Mouse (Mus musculus) gastrocnemius, postnatal 36 days (tissue): ENCODE results near the gene Hnrnpa3. TPM values are rescaled to one million over a fixed set of nuclear protein-coding genes. Genes with fewer than 3 reads are reported as not detected.

Experiments used
- DNase-seq, 2 experiments: peaks; one replicate each; pipeline ENCODE4 v3.0.0; 2022
- intact Hi-C: fragments of 180-260 bp; cut with DNase I; formaldehyde crosslinking; loops from one replicate; pipeline ENCODE4 v1.15.1; 2025
- microRNA-seq, 2 experiments: library from miRNA; unstranded; fragments of <30 nt; microRNA quantifications; one replicate each; pipeline ENCODE4 v1.2.0; 2021
- total RNA-seq, 2 experiments: library from RNA; stranded (reverse); gene quantifications; 2 replicates each; pipeline ENCODE4 v1.2.3; 2021

Gene Hnrnpa3
- total RNA-seq, 2 experiments from 2014 or later: 96.6 to 134 TPM

DNA sequence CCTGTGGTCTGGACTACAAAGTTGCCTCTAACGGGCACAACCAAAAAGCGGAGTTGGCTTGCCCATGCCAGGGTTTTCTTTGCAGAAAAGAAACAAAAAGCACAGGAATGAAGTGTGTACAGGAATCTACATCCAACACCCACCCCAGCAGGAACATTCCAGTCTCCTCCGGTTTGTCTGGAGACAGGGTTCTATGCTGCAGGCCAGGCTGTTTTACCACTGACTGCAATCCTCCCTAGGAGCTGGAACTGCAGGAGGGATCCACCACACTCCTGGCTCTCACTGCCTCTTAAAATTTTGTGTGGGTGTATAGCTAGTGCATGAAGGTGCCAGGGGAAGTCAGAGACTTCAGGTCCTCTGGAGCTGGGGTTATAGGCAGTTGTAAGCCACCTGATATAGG, 39.8 kb downstream of the Hnrnpa3 start:
- intact Hi-C loops: no loop called here
- no peak for DNase-seq

DNA sequence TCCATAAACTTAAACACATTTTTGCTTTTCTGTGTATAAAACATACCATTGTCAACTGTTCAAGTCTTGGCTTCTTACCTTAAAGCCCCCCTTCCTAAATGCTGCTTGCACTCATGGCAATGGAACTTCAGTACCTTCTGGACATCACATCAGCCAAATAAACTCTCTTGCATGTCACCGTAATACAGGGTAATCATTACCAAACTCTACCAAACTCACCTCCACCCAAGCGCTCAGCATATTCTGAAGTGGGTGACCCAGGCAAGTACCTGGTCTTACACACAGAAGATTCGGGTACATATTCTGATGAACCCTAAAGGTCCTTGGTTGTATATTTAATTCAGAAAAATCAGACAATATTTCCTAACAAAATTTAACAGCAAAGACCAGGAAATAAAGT, 41.5 kb downstream of the Hnrnpa3 start:
- intact Hi-C loops: no loop called here
- no peak for DNase-seq

DNA sequence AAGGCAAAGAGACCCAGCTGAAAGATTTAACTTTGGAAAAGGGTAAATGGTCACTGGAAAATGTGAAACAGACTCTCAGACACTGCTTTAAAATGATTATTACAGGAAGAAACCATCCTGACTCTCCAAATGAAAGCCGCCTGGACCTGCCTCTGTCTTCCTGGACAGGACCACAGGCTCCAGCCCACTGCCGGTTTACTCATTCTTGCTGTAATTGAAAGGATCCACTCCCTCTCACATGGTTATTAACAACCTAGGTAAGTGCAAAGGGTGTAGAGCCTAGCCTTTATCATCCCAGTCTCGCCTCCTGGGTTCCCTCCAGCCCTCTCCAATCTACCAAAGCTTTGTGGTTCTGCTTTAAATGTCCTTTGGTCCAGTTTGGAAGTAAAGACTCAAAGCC, 42.1 kb downstream of the Hnrnpa3 start:
- no peak for DNase-seq
- intact Hi-C loops: no loop called here

DNA sequence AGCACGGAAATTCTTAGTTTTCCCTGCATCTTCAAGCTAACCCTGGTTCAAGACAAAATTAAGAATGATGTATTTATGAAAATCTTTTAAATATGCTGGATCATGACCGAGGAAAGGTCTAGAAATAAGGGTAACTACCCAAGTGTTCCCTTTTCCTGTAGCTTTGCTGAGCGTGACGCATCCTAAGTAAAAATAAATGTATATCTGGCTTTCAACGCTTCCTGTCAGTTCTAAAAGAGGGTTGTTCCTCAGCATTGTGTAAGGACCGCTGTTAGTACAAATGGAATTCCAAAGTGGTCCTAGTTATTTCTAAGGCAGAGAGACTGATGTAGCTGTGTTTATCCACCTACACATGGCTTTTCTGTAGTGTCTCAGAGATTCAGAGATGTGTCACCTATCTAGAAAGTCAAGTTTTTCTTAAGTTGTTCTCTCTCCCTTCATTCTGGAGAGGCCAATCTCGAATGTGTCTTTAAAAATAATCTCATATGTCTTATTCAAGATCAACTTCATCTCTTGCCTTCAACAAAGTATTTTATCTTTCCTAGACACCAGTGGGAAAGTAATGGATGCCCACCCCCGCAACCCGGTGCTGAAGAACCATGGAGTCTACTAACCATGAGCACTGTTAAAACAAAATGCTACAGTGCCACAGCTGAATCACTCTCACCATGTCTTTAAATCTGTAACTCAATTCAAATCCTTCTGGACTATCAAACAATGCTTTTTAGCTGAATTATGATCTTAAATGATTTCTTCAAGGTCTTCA, 42.9 kb downstream of the Hnrnpa3 start:
- intact Hi-C loops: loop anchor here (2.0 kb wide), 1 partner anchor 17 kb away; no protein-coding TSS in a partner anchor

DNA sequence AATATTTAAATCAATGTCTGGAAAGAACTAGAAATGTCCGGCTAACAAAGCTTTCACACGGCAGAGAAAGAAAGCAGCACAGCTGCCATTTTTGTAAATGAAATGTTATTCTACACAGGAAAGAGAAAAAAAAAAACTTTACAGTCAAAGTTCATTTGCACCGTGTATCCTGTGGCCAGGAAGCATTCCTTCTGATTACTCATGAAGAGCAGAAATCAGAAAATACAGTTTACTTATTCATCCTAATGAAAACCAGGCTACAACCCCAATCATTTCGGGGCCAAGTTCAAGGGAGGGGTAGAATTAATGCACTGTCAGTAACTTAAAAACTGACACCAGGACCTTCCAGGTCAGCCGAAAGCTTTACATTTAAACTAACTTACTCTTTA, 43.5 kb downstream of the Hnrnpa3 start:
- DNase-seq: no peak
- intact Hi-C loops: loop anchor here (2.0 kb wide), 1 partner anchor 18 kb away; no protein-coding TSS in a partner anchor

More for the DNA sequence above, 42.9 kb downstream of the Hnrnpa3 start:
- no peak for DNase-seq

DNA sequence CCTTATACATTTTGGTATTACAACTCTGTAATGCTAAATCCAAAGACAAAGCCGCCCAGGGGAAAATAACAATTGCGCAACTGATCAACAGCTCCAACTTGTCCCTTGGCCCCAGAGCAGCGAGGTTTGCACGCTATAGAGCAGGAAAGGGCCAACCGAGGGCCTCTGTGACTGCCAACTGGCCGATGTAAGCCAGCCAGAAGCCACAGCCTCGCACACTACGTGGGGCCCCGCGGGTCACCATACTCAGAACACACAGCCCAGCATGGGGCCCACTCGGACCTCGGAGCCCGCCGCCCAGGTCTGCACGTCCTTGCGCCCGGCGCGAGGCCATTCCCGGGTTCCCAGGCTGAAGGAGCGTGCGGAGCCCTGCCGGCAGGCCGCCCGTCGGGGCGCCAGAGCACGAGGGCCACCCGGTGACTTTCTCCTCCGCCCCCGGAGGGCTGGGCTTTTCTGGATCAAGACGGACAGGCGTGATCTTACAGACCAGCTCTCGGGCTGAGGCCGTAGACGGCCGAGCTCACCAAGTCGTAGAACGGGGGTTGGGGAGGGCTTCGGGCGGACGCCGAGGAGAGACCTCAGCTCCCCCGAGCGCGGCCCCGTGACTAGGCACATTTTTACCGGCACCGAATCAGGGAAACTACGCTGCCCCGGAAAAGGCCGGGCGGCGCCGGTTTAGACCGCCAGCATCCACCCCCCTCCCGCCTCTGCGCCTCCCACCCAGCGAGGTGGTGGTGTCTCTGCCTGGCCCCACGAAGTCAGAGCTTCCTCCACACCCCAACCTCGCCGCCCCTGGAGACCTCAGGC, 44.5 kb downstream of the Hnrnpa3 start:
- peak; percentile 90 to 92 for DNase-seq
- intact Hi-C loops: loop anchor here (1.0 to 2.0 kb wide), 2 partner anchors 19 to 44 kb away; partner anchors contain the start of gene Hnrnpa3

DNA sequence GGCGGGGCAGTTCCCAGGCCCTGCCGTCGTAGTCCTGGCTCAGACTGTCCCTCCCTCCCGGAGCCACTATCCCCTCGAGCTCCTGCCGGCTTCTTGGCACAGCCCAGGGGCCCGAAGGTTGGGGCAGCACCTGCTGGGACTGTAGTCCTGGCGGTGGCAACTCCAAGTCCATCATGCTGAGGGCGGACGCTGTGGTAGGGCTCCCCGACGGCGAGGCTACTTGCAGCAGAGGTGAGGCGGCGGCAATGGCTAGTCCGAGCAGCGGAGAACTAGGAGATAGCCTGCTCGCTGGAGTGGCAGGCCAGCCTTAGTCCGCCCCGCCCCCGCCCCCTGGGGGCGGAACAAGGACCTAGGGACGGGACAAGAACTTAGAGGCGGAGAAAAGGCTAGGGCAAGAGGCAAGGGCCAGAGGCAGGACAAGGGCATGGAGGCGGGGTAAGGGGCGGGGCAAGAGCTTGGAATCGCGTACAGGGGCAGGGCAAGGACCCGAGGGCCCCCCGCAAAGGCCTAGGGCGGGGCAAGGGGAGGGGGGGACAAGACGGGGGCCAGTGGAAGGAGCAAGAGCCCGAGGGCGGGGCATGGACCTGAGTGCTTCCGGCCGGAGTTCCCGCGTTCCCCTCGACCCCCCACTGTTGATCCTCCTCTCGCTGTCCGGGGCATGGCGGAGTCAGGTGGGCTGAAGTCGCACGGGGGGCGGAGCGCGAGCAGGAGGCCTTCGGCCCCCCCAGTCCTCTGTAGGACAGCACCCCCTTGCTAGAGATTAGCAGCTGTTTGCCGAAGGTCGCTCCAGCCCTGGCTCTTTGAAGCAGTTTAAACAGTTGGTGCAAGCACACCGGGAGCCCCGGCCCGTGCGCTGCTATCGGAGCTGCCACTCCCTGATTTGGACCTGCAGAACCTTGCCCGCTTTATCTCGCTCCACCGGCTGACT, 45.4 kb downstream of the Hnrnpa3 start, which contains the start of gene Nfe2l2:
Gene Nfe2l2 (minus strand): TSS at position 408 of the 928 bp plus-strand sequence.
- DNase-seq: peak; percentile 99 to 100
- intact Hi-C loops: loop anchor here (1.0 kb wide), 1 partner anchor 45 kb away; the partner anchor contains the start of gene Hnrnpa3

DNA sequence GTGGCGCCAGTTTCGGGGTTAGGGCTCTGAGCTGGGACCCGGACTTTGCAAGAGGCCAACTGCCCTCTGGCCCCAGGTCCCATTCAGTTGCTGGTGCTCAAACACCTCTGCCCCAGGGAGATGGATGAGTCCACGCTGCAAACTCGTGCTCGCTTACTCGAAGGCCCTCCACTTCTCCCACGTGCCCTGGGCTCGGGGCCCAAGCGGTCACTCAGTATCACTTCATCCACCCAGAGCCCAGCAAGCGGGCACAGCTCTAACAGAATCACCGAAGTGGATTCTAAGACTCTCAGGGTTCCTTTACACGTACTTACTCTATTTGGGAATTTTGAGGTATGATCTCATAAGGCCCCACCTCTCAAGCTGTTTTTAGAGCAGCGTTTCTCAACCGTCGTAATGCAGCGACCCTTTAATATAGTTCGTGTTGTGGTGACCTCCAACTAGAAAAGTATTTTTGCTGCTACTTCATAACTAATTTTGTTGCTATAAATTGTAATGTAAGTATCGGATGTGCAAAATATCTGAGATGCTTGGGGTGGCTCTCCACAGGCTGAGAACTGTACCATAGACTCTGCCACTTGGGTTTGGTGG, 46.2 kb downstream of the Hnrnpa3 start:
- peak in 1 of 2 experiments; percentile 46 for DNase-seq
- intact Hi-C loops: no loop called here

DNA sequence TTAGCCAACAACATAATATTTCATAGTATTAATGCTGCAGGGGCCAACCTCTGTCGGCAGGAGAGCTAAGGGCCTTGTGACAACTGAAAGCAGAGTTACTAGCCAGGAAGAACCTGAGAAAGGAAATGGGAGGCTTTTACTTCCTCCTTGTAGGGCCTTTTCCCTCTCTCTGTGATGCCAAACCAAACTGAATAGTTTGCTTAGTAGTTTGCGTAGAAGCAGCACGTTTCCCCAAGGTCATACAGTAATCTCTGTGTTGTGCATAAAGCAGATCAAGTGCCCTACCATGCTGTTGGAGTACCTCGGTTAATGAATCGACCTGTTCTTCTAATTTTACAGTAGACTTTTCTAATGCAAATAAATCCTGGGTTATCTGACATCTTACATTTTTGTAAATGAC, 47.4 kb downstream of the Hnrnpa3 start:
- intact Hi-C loops: loop anchor here (2.0 kb wide), 1 partner anchor 70 kb away; no protein-coding TSS in a partner anchor
- DNase-seq: no peak

DNA sequence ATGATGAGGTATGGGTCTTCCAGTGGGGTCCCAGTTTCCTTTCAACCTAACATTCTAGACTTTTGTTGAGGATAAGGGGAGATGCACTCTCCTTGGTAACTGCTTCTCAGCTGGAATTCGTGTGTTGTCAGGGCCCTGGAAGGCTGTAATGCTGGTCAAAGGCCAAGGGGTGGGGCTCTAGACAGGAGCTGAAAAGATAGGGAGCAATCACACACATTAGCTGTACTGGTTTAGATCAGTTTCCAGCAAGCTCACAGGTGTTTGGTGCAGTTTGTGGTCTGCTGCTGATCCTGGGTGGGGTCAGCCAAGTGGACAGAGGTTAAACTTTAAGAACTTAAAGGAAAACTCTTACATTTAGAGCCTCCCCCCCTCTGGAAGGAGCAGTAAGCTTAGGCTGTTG, 48.4 kb downstream of the Hnrnpa3 start:
- no peak for DNase-seq
- intact Hi-C loops: loop anchor here (2.0 kb wide), 1 partner anchor 69 kb away; no protein-coding TSS in a partner anchor

DNA sequence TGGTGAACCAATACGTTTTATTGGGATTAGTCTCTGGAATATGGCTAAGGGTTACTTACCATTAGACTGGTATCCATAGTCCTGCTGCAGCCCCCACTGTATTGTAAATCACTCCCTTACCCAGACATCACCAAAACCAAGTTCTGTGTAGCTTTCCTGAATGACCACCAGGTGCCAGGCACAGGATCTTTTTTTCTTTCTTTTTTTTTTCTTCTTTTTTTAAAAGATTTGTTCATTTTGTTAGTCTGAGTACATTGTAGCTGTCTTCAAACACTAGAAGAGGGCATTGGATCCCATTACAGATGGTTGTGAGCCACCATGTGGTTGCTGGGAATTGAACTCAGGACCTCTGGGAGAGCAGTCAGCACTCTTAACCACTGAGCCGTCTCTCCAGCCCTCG, 54.0 kb downstream of the Hnrnpa3 start:
- intact Hi-C loops: no loop called here
- no peak for DNase-seq

DNA sequence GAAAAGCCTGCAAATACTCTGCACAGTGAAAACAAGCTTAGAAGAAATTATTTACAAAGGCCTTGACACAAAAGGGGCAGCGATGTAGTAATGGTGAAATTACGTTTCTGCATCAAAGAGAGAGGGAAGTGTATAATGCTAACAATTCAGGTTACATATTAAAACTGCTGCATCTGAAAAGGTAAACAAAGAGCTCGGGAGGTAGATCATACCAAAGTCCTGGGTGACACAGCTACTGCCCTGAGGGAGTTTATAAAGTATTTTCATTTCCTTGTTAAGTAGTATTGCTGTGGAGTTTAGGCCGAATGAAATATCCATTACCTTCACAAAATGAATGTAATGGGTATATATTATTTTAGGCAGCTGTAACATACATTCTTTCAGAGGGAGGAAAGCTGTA, 55.7 kb downstream of the Hnrnpa3 start:
- intact Hi-C loops: no loop called here
- DNase-seq: no peak

DNA sequence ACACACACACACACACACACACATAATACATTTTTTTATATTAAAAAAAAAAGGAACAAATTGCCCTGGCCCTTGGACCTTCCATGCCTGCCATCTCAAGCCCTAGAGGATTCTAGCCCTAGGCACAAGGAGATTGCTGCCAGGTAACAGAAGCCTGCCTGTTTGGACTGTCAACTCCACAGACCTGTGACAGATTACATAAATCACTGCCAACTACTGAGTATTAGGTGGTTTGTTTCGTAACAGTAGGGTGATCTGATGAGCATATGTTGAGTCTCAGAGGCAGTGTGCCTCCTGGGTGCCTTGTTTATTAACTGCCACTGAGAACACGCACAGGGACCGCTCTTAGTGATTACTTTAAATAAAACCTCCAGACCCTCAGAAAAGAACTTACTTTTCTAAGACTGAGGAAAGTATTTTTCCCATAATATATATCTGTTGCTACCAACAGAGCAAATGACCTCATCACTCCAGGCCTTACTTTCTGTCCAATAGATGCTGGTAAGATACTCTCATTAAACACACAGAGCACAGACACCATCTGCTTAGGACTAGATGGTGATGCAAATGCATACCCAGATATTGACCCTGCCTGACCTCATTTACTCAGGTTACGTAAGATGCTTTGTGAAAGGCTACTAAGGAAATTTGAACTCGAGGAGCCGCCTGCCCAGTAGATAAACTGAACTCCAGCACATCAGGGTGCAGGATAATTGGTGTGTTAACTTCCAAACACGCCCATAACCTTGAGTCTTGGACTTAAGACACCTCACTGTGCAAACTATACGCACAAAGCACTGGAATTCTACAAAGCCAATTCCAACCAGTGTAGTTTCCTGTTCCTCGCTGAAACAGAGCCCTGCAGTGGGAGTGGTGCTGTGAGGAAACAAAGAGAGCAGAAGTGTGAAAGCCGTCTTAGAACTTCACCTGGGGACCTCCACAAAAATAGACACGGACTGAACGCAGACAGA, 57.3 kb downstream of the Hnrnpa3 start:
- no peak for DNase-seq
- intact Hi-C loops: no loop called here

Small RNAs within 50 kb of the gene (microRNA-seq; reads per million reads assigned to microRNA genes)
- 0 reads per million in 2 experiments for gene Gm24574

Other genes with a start within 250 kb of the Hnrnpa3 start
- 10 to 100 TPM; 33.2 to 40.3 TPM for gene Nfe2l2, start 45.4 kb downstream of the Hnrnpa3 start, total RNA-seq
- gene Agps, start 172.9 kb downstream of the Hnrnpa3 start, total RNA-seq: 10 to 100 TPM; 21.6 to 24.0 TPM